Mouse (Mus musculus) adrenal gland, postnatal 4 days (tissue): ENCODE results near the gene Stxbp3. TPM values are rescaled to one million over a fixed set of nuclear protein-coding genes. Genes with fewer than 3 reads are reported as not detected.
A peak's percentile ranks its signal among the peaks of the same experiment; 100 is the strongest.

Experiments
- DNase-seq, 2 experiments: peaks; one replicate each; pipeline ENCODE4 v3.0.0; 2021 to 2022; ENCODE audit warnings: low spot score in 2 of 2, mixed read lengths in 2 of 2
- total RNA-seq, 2 experiments: library from RNA; stranded (reverse); gene quantifications; 2 replicates each; pipeline ENCODE4 v1.2.3; 2021

The Stxbp3 gene
- total RNA-seq, 2 experiments from 2014 or later: 48.6 to 51.5 TPM

DNA sequence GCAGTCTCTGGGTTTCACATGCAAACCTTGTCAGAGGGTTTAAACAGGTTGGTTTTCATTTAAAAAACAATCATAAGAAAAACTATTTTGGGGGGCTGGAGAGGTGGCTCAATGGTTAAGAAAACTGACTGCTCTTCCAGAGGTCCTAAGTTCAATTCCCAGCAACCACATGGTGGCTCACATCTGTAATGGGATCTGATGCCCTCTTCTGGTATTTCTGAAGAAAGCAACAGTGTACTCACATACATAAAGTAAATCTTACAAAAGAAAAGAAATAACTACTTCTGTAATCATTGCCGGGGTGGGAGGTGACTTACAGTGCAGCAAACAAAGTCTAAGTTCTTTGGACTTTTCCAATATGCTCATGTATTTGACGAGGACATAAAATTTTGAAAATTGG lies 42.0 kb downstream of the Stxbp3 start:
- DNase-seq: no peak

GRCm38 (mm10) chr3:108797723-108798122 lies 42.6 kb downstream of the Stxbp3 start:
- DNase-seq: no peak

- no peak for DNase-seq
Observed at GRCm38 (mm10) chr3:108796386-108796785, 43.9 kb downstream of the Stxbp3 start.

- no peak for DNase-seq
Observed at GRCm38 (mm10) chr3:108795554-108796299, 44.6 kb downstream of the Stxbp3 start.

- DNase-seq: no peak
Observed at GRCm38 (mm10) chr3:108794780-108795179, 45.5 kb downstream of the Stxbp3 start.

DNA sequence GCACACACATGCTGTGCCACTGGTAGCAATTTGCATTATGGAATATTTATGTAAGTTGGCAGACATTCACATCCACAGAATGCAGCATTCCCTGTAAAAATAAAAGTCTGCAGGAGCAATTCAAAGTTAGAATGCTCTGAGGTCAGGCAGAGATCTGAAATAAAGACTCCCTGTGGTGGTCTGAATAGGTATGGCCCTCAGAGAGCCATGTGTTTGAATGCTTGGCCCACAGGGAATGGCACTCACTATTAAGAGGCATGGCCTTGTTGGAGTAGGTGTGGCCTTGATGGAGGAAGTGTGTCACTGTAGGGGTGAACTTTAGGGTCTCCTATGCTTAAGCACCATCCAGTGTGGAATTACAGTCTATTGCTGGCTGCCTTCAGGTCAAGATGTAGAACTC lies 47.9 kb downstream of the Stxbp3 start:
- DNase-seq: no peak

GRCm38 (mm10) chr3:108791054-108791706 lies 49.1 kb downstream of the Stxbp3 start:
- DNase-seq: no peak

GRCm38 (mm10) chr3:108790499-108790898 lies 49.8 kb downstream of the Stxbp3 start:
- DNase-seq: no peak

DNA sequence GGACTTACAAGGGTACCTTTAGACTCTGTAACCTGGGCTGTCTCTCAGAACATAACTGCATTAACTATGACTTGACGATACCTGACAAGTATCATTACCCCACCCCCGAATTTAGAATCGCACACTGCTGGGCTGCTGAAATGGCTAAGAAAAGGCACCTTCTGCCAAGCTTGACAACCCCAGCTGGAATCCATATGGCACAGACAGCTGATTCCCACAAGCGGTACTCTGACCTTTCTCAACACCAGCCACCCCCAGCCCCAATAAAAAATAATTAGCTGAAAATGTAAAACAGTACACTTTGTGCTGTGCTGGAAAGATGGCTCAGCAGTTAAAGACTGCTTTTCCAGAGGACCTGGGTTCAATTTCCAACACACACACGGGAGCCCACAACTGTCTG lies 51.0 kb downstream of the Stxbp3 start:
- DNase-seq: no peak

DNA sequence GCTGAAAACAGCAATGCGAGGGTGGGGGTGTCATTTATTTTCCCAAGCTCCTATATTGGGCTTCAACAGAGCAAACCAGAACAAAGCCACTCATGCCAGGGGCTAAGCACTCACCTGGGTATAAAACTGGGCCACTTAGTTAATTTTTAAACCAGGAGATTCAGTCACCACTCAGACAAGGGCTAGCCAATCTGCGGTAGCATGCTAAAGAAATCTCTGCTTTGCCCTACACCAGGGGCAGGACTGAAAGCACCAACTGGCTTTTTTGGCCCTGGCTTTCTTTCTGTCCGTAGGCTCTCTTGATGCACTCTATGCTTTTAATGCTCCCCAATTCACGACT lies 51.9 kb downstream of the Stxbp3 start:
- DNase-seq: no peak

- DNase-seq: no peak
Observed at GRCm38 (mm10) chr3:108787754-108788454, 52.4 kb downstream of the Stxbp3 start.

GRCm38 (mm10) chr3:108786520-108786919 lies 53.8 kb downstream of the Stxbp3 start:
- no peak for DNase-seq

GRCm38 (mm10) chr3:108782364-108782895 lies 57.9 kb downstream of the Stxbp3 start:
- DNase-seq: no peak

GRCm38 (mm10) chr3:108781884-108782270 lies 58.4 kb downstream of the Stxbp3 start:
- no peak for DNase-seq

DNA sequence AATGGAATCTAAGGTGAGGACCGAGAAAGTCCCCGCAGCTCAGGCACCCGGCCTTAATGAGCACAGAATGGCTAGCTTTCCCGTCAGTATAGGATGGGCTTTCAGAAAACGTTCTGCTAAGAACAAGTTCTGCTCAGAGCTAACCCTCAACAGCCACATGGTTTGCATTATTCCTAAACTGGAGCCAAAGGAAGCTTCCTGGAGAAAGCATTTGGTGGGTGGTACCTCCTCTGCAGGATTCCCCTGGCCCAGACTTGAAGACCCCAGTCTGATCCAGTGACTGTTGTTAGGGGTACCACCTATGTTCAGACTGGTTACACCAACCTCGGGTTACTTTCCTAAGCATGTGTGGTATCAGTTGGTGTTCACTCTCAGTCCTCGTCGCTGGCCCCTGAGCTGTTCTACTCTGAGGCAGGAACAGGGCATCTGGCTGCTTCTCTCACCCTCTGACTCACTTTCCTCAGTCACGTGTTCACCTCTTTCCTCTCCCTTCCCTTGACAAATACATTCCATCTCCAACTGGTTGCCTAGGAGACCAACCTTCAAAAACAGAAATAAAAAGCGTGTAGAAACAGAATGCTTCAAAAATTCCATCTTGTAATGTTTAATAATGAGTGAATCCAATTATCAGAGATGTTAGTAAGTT lies 59.0 kb downstream of the Stxbp3 start:
- no peak for DNase-seq

DNA sequence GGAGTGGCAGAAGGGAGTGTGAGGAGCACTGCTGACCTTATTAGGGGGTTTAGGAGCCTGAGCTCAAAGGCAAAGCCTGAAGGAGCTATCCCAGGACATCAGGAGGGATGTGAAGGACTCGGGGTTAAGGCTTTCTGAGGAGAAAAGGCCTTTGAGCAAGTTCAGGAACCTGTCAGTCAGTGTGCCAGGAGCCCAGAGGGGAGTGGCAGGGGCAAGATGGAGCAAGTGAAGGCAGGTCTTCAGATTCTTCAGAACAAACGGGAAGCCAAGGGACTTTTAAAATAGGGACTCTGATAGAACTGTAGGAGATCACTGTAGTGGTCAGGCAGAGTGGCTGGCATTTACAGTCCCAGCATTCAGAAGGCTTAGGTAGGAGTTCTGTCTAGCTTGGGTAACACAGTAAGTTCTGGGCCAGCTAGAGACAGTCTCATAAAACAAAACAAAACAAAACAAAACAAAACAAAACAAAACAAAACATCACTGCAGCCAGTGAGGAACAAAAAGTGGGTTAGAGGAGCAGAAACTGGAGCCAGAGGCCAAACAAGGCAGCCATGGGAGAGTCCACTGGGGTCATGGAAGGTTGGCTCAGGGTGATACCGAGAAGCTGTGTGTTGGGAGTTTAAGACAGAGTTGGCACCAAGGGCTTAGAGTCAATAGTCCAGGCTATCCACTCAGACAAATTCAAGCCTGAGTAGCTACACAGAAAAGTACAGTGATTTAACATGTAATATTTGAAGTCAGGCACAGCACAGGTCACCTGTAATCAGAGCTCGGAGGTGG lies 61.4 kb downstream of the Stxbp3 start:
- no peak for DNase-seq

- no peak for DNase-seq
Observed at GRCm38 (mm10) chr3:108772811-108773210, 67.5 kb downstream of the Stxbp3 start.

DNA sequence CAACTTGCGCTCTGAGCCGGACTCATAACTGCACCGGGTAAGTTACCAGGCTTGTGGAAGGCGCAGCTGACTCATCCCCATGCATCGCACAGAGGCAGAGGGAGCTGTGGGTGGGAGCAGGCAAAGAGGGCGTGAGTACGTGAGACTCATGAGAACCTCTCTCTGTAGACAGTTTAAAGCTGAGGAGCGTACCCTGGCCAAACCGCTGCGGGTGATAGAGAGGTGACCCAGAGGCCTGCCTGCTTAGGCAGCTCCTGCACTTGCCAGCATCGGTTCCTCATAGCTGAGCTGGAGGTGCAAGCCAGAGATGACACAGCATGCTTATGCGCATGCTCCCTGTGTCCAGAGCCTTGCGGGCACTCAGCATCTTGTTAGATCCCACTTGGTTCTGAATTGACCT lies 68.1 kb downstream of the Stxbp3 start:
- DNase-seq: no peak

DNA sequence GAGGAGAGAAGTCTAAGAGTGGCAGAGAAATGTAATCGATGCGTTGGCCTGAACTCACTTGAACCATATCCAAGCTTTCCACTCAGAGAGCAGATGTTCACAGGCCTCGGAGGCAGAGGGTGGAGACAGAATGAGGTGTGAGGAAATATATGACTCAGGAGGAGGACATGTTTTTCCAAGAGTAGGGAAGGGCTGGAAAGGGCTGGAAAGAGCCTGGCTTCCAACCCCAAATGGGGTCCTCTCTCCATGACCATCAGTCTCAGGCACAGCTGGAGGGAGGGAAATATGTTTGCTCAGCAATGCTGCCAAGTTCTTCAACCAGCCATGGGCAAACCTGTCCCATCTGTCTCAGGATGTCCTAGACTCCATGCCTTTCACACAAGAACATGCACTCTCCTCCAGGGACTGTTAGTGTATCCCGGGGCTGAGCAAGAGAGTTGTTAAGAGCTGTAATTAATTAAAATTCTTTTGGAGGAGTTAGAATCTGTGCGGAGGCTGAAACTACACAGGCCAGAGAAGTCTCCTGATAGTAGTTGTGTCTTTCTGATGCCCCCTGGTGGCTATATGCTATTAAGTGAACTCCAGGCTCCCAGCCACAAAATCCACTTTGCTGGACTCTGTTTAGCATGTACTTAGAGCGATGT lies 69.5 kb downstream of the Stxbp3 start:
- DNase-seq: peak in 1 of 2 experiments; percentile 39

DNA sequence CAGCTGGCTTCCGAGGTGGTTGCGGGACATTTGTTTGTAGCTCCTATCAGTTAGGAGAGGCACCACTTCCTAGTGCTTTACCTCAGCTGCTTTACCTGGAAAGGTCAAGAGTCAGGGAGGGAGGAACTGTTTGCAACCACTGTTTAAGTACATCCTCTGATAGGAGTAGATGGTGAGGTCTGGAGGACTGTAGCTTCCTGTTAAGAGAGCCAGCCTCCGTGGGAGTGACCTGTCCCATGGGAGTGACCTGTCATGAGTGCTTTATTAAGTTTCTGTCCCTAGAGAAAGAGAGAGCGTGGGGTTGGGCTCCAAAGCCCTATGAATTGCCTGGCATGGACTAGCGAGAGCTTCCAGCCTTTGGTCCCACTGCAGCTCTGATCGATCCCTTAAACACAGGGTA lies 70.8 kb downstream of the Stxbp3 start:
- no peak for DNase-seq
